Mouse (Mus musculus) myocyte (in vitro differentiated cells): ENCODE data around the gene Gm6408. TPM values are rescaled to one million over a fixed set of nuclear protein-coding genes. Genes with fewer than 3 reads are reported as not detected.

Experiments
- H3K27me3 ChIP-seq: one replicate; pipeline ENCODE4 v1.6.1; 2011; ENCODE audit not compliant: control insufficient read depth, insufficient read depth, insufficient read length
- H3K36me3 ChIP-seq: one replicate; pipeline ENCODE4 v1.6.1; 2011; ENCODE audit not compliant: control insufficient read depth, insufficient read depth
- H3K4me2 ChIP-seq: one replicate; pipeline ENCODE4 v1.6.1; 2011; ENCODE audit warnings: low read depth, control low read depth
- H3K4me3 ChIP-seq: one replicate; pipeline ENCODE4 v1.5.1; 2011; ENCODE audit warnings: mild to moderate bottlenecking, control low read depth, moderate library complexity
- H3K79me2 ChIP-seq: one replicate; pipeline ENCODE4 v1.6.1; 2011; ENCODE audit not compliant: control insufficient read depth, insufficient read depth
- H3ac ChIP-seq: one replicate; pipeline ENCODE4 v1.6.1; 2011; ENCODE audit not compliant: control insufficient read depth, insufficient read length
- CEBPB ChIP-seq: IDR thresholded peaks from 2 replicates; pipeline ENCODE4 v1.6.1; 2011; ENCODE audit warnings: mild to moderate bottlenecking, moderate library complexity; ENCODE audit not compliant: poor library complexity, insufficient read depth, severe bottlenecking
- E2F4 ChIP-seq: IDR thresholded peaks from one replicate; pipeline ENCODE4 v1.6.1; 2011; ENCODE audit warnings: mild to moderate bottlenecking, control low read depth, moderate library complexity; ENCODE audit not compliant: insufficient read depth
- MAX ChIP-seq: IDR thresholded peaks from one replicate; pipeline ENCODE4 v1.6.1; 2011; ENCODE audit warnings: low read depth, mild to moderate bottlenecking, control low read depth
- MYOD1 ChIP-seq, 3 experiments: IDR thresholded peaks; one replicate each; pipeline ENCODE4 v1.6.1; 2011; ENCODE audit warnings: control low read depth in 2 of 3, low read depth in 2 of 3, mild to moderate bottlenecking in 2 of 3, moderate library complexity in 1 of 3; ENCODE audit not compliant: insufficient read length in 2 of 3, control insufficient read depth in 1 of 3
- MYOG ChIP-seq, 3 experiments: IDR thresholded peaks; one replicate each; pipeline ENCODE4 v1.6.1; 2011; ENCODE audit warnings: control low read depth in 2 of 3, low read depth in 2 of 3, mild to moderate bottlenecking in 2 of 3; ENCODE audit not compliant: insufficient read length in 2 of 3, control insufficient read depth in 1 of 3, insufficient read depth in 1 of 3
- POLR2A ChIP-seq: IDR thresholded peaks from one replicate; pipeline ENCODE4 v1.6.1; 2011; ENCODE audit warnings: low read depth, mild to moderate bottlenecking, control low read depth, moderate library complexity; ENCODE audit not compliant: insufficient read length
- POLR2AphosphoS2 ChIP-seq: IDR thresholded peaks from one replicate; pipeline ENCODE4 v1.6.1; 2011; ENCODE audit warnings: low read depth, control low read depth; ENCODE audit not compliant: insufficient read length
- REST ChIP-seq: IDR thresholded peaks from one replicate; pipeline ENCODE4 v1.6.1; 2011; ENCODE audit warnings: mild to moderate bottlenecking, control low read depth, moderate library complexity; ENCODE audit not compliant: insufficient read depth, insufficient read length
- SRF ChIP-seq: IDR thresholded peaks from one replicate; pipeline ENCODE4 v1.6.1; 2011; ENCODE audit warnings: low read depth; ENCODE audit not compliant: control insufficient read depth, insufficient read length
- TCF12 ChIP-seq: IDR thresholded peaks from one replicate; pipeline ENCODE4 v1.6.1; 2011; ENCODE audit warnings: mild to moderate bottlenecking, control low read depth; ENCODE audit not compliant: poor library complexity, insufficient read depth, severe bottlenecking
- TCF3 ChIP-seq: IDR thresholded peaks from one replicate; pipeline ENCODE4 v1.6.1; 2011; ENCODE audit warnings: low read depth, control low read depth; ENCODE audit not compliant: insufficient read length
- USF1 ChIP-seq: IDR thresholded peaks from one replicate; pipeline ENCODE4 v1.6.1; 2011; ENCODE audit warnings: low read depth, mild to moderate bottlenecking, control low read depth, moderate library complexity
- polyA plus RNA-seq: library from polyadenylated mRNA; unstranded; fragments of >200 nt; fragmentation: generic; extraction: Trizol; gene quantifications from one replicate; pipeline ENCODE4 v1.2.1, GENCODE M21; 2012; ENCODE audit warnings: missing spikeins

Gm6408 gene
- polyA plus RNA-seq, 1 experiment: not detected

GRCm38 (mm10) chr5:146440273-146440672, 41.5 kb upstream of the Gm6408 start:
- Histone ChIP-seq H3K4me2 (no peak overlapping the region), H3K4me3 (no peak overlapping the region), H3ac (no peak overlapping the region), H3K79me2 (no peaks in the 10 kb centered on the region), H3K27me3 (no peaks in the 10 kb centered on the region), H3K36me3 (no peaks in the 10 kb centered on the region)
- TF ChIP-seq MYOD1 (IDR thresholded peaks at IDR 0.05; ENCODE audit: control insufficient read depth in 1 of 3, insufficient read length in 2 of 3, low read depth in 2 of 3) (no peak), REST (no peak), USF1 (no peak), E2F4 (no peak), POLR2AphosphoS2 (no peak), POLR2A (no peak), SRF (no peak), TCF12 (no peak), TCF3 (no peak), MAX (no peak), MYOG (IDR thresholded peaks at IDR 0.05; ENCODE audit: control insufficient read depth in 1 of 3, insufficient read depth in 1 of 3, insufficient read length in 2 of 3, low read depth in 2 of 3) (no peak), CEBPB (no peak)

GRCm38 (mm10) chr5:146442767-146443166, 39.0 kb upstream of the Gm6408 start:
- no peak overlapping the region for H3ac ChIP-seq
- TF ChIP-seq POLR2AphosphoS2 (no peak), POLR2A (no peak), E2F4 (no peak), REST (no peak)
- no peak overlapping the region for H3K4me2 ChIP-seq
- no peaks in the 10 kb centered on the region for H3K27me3 ChIP-seq
- H3K36me3 ChIP-seq: no peaks in the 10 kb centered on the region
- H3K4me3 ChIP-seq: no peak overlapping the region
- H3K79me2 ChIP-seq: no peaks in the 10 kb centered on the region

- Histone ChIP-seq H3K36me3 (no peaks in the 10 kb centered on the region), H3K79me2 (no peaks in the 10 kb centered on the region), H3K4me3 (no peak overlapping the region), H3ac (no peak overlapping the region), H3K27me3 (no peaks in the 10 kb centered on the region), H3K4me2 (no peak overlapping the region)
- no peak for TF ChIP-seq SRF
- TF ChIP-seq MAX: no peak
- TF ChIP-seq USF1: no peak
- TF ChIP-seq POLR2A: no peak
- TF ChIP-seq MYOG (IDR thresholded peaks at IDR 0.05; ENCODE audit: control insufficient read depth in 1 of 3, insufficient read depth in 1 of 3, insufficient read length in 2 of 3, low read depth in 2 of 3): no peak
- no peak for TF ChIP-seq REST
- TF ChIP-seq TCF3: no peak
- TF ChIP-seq TCF12: no peak
- TF ChIP-seq MYOD1 (IDR thresholded peaks at IDR 0.05; ENCODE audit: control insufficient read depth in 1 of 3, insufficient read length in 2 of 3, low read depth in 2 of 3): no peak
- no peak for TF ChIP-seq E2F4
- no peak for TF ChIP-seq CEBPB
- TF ChIP-seq POLR2AphosphoS2: no peak
Observed at GRCm38 (mm10) chr5:146446633-146447032, 35.1 kb upstream of the Gm6408 start.

GRCm38 (mm10) chr5:146451592-146452254, 30.0 kb upstream of the Gm6408 start:
- no peaks in the 10 kb centered on the region for H3K79me2 ChIP-seq
- H3K4me3 ChIP-seq: no peak overlapping the region
- no peak overlapping the region for H3ac ChIP-seq
- H3K4me2 ChIP-seq: no peak overlapping the region
- TF ChIP-seq CEBPB (no peak), TCF12 (no peak), SRF (no peak), MAX (no peak)
- no peaks in the 10 kb centered on the region for H3K36me3 ChIP-seq
- no peaks in the 10 kb centered on the region for H3K27me3 ChIP-seq

GRCm38 (mm10) chr5:146453556-146453955, 28.2 kb upstream of the Gm6408 start:
- Histone ChIP-seq H3K79me2 (no peaks in the 10 kb centered on the region), H3K4me3 (no peak overlapping the region), H3K4me2 (no peak overlapping the region), H3K36me3 (no peaks in the 10 kb centered on the region), H3K27me3 (no peaks in the 10 kb centered on the region), H3ac (no peak overlapping the region)
- TF ChIP-seq MYOD1 (IDR thresholded peaks at IDR 0.05; ENCODE audit: control insufficient read depth in 1 of 3, insufficient read length in 2 of 3, low read depth in 2 of 3): no peak
- no peak for TF ChIP-seq SRF
- TF ChIP-seq TCF12: no peak
- no peak for TF ChIP-seq REST
- TF ChIP-seq CEBPB: no peak
- TF ChIP-seq E2F4: no peak
- TF ChIP-seq TCF3: no peak
- TF ChIP-seq MYOG (IDR thresholded peaks at IDR 0.05; ENCODE audit: control insufficient read depth in 1 of 3, insufficient read depth in 1 of 3, insufficient read length in 2 of 3, low read depth in 2 of 3): no peak
- no peak for TF ChIP-seq POLR2A
- no peak for TF ChIP-seq MAX
- no peak for TF ChIP-seq USF1
- no peak for TF ChIP-seq POLR2AphosphoS2
